Mouse (Mus musculus) testis, adult 2 months (tissue): ENCODE measurements around the gene Hps5.

Source experiments
- CTCF ChIP-seq: fragments of 200-500 bp; IDR thresholded peaks from 2 replicates; pipeline ENCODE4 v1.5.1; 2012; ENCODE audit warnings: low read depth, mild to moderate bottlenecking, inconsistent platforms, low read length, moderate library complexity; ENCODE audit not compliant: control insufficient read depth, insufficient read depth, insufficient replicate concordance
- POLR2A ChIP-seq: fragments of 200-500 bp; IDR thresholded peaks from 2 replicates; pipeline ENCODE4 v1.6.1; 2012; ENCODE audit warnings: low read depth, mild to moderate bottlenecking, inconsistent platforms, low read length, moderate library complexity; ENCODE audit not compliant: control insufficient read depth

GRCm38 (mm10) chr7:46810325-46810724, 14.5 kb upstream of the Hps5 start:
- no peak for TF ChIP-seq CTCF
- no peak for TF ChIP-seq POLR2A
